Mouse (Mus musculus) CH12.LX (cell line): ENCODE data around the gene Btbd6.

ENCODE experiments used
- CTCF ChIP-seq, 2 experiments: IDR thresholded peaks in 1 of 2; conservative IDR thresholded peaks in 1 of 2; 2 replicates each; pipeline ENCODE4 v1.5.1; 2011 to 2012; ENCODE audit warnings: low read depth in 2 of 2, low read length in 2 of 2, improper control_type of control experiment in 1 of 2, inconsistent platforms in 1 of 2, mild to moderate bottlenecking in 1 of 2, moderate library complexity in 1 of 2
- MAFK ChIP-seq: IDR thresholded peaks from 2 replicates; pipeline ENCODE4 v1.6.1; 2011; ENCODE audit warnings: low read length, improper control_type of control experiment; ENCODE audit not compliant: insufficient replicate concordance
- MXI1 ChIP-seq: IDR thresholded peaks from 2 replicates; pipeline ENCODE4 v1.6.1; 2011; ENCODE audit warnings: mild to moderate bottlenecking, low read depth, low read length, improper control_type of control experiment
- MYC ChIP-seq: IDR thresholded peaks from 2 replicates; pipeline ENCODE4 v1.6.1; 2011; ENCODE audit warnings: low read depth, mild to moderate bottlenecking, improper control_type of control experiment, low read length
- PAX5 ChIP-seq: IDR thresholded peaks from 2 replicates; pipeline ENCODE4 v1.6.1; 2012; ENCODE audit warnings: low read length, inconsistent platforms, mixed read lengths
- POLR2A ChIP-seq: IDR thresholded peaks from 2 replicates; pipeline ENCODE4 v1.6.1; 2011; ENCODE audit warnings: low read depth, mild to moderate bottlenecking, improper control_type of control experiment, low read length
- ZC3H11A ChIP-seq: IDR thresholded peaks from 2 replicates; pipeline ENCODE4 v1.6.1; 2012; ENCODE audit warnings: low read depth, mild to moderate bottlenecking, inconsistent platforms, low read length, improper control_type of control experiment

- TF ChIP-seq POLR2A (no peak), CTCF (conservative IDR thresholded peaks at IDR 0.05 in 1 of 2, IDR thresholded peaks at IDR 0.05 in 1 of 2; ENCODE audit: low read depth in 2 of 2, low read length in 2 of 2) (no peak), ZC3H11A (no peak), MXI1 (no peak), MAFK (no peak), MYC (no peak), PAX5 (no peak)
These were observed 6.7 kb upstream of the Btbd6 start for GRCm38 (mm10) chr12:112969616-112970015.
